Mouse (Mus musculus): ENCODE results near the gene Atp2a2. TPM values are rescaled to one million over a fixed set of nuclear protein-coding genes. Genes with fewer than 3 reads are reported as not detected.

Atp2a2 gene
- polyA plus RNA-seq, 1 experiment from 2014 or later = 37.8 TPM

DNA sequence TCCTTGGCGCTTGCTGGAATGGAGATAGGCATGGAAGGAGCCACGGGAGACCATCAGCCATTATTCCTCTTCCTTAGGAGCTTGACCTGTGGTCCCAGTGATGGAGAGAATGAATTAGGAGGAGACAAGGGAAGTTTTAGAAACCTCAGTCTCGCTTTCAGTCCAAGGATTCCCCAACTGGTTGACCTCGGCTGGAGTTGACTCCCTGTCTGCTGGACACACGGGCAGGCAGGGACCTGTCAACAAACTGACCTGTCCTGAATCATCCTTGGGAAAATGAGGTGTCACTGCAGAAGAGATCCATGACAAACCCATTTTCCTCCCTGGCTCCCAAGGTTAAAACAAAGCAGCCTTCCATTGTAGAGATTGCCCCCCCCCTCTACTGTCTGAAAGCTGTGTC is 14.9 kb upstream of the Atp2a2 start:
- Histone ChIP-seq H3K4me3 (replicated peaks) (no peak overlapping the region), H3K9ac (no peak overlapping the region), H3K4me1 (peaks cover 41% of the 10 kb centered on the region), H3K27ac (no peak overlapping the region), H3K4me2 (no peak overlapping the region), H3K36me3 (no peaks in the 10 kb centered on the region), H3K27me3 (no peaks in the 10 kb centered on the region), H3K9me3 (replicated peaks) (no peaks in the 10 kb centered on the region)
- WGBS = 71% methylated on average over 5 of the region's 5 CpGs
- no peak for ATAC-seq (replicated peaks; ENCODE audit: low FRiP score)

DNA sequence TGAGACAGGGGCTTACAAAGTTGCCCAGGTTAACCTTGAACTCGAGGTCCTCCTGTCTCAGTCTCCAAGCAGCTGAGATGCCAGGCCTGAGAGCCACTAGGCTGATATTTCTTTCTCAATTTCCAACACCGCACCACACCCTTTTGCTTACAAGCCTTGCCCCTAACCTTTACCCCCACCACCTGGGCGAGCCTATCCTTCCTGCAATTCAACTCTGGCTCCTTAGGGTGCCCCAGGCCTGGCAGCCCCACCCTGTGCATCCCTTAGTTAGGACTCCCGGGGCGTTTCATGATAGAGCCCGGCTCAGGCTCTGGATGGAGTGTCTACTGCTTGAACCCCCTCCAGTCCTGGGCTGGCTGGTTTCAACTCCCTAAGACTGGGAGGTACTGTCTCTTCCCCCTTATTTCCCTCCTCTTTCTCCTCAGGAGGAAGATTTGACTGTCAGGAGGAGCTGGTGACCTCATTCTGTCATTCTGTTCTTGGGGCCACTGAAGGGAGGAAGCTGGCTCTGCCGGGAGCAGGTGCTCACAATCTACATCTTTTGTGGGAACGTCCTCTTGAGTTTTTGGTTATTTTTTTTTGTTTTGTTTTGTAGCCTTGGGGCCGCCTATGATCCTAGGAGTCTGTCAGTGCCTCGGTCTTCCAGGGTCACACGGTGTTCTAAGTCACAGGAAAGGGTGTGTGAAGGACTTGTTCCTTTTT is 14.2 kb upstream of the Atp2a2 start:
- no peak overlapping the region for H3K9ac ChIP-seq
- no peak for ATAC-seq (replicated peaks; ENCODE audit: low FRiP score)
- no peak overlapping the region for H3K4me3 ChIP-seq (replicated peaks)
- no peak overlapping the region for H3K4me2 ChIP-seq
- peaks cover 46% of the 10 kb centered on the region for H3K4me1 ChIP-seq
- H3K27me3 ChIP-seq = no peaks in the 10 kb centered on the region
- H3K27ac ChIP-seq = no peak overlapping the region
- no peaks in the 10 kb centered on the region for H3K9me3 ChIP-seq (replicated peaks)
- WGBS = 78% methylated on average over 11 of the region's 11 CpGs
- no peaks in the 10 kb centered on the region for H3K36me3 ChIP-seq

DNA sequence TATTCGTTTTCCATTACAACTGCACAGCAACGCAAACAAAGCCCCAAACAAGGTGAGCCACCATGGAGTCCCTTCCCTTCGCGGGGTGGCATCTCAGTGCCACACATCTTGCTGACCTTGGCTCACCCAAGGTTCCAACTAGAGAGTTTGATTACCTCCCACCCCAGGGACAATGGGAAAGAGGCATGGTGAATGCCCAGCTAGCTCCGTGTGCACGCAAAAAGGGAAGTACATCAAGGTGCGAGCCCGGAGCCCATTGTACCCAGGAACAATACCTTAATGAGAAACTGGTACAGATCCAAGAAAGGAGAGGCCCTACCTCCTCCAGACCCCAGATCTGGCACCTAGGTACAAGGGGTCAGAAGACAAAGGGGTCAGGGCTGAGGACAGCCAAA is 12.1 kb upstream of the Atp2a2 start:
- Histone ChIP-seq H3K36me3 (no peaks in the 10 kb centered on the region), H3K9me3 (replicated peaks) (no peaks in the 10 kb centered on the region), H3K4me3 (replicated peaks) (no peak overlapping the region), H3K27ac (no peak overlapping the region), H3K4me2 (peak overlapping the region; percentile 36; the same call in 1 of the 2 replicates), H3K4me1 (peaks cover 52% of the 10 kb centered on the region), H3K27me3 (no peaks in the 10 kb centered on the region), H3K9ac (no peak overlapping the region)
- no peak for ATAC-seq (replicated peaks; ENCODE audit: low FRiP score)
- WGBS = 42% methylated on average over 8 of the region's 8 CpGs

DNA sequence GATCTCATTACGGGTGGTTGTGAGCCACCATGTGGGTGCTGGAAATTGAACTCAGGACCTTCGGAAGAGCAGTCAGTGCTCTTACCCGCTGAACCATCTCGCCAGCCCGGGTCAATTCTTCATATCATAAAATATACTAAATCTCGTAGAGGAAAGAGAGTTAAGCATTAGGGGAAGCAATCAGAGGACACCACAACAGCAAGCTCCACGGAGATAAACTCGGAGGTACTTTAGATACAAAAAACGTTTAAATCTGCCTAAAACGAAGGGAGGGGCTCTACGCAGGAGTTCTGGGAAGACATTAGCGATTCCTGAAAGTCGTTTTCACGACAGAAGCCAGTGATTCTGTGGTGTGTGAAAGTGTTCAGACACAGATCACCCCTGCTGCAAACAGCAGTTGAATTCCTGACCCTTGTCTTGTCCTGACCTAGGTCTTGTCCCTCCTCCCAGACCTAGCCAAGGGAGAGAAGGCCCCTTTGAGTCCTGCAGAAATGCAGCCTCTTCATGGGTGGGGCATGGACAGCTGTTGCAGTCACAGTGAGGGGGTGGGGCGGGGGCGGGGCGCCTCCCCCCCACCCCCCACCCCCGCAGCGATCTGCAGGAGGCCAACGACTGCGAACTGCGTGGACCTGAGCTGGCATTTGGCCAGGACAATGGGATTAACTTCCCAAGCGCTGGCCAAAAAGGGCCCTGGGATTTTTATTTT is 11.5 kb upstream of the Atp2a2 start:
- no peaks in the 10 kb centered on the region for H3K27me3 ChIP-seq
- peaks cover 49% of the 10 kb centered on the region for H3K4me1 ChIP-seq
- H3K9me3 ChIP-seq (replicated peaks) = no peaks in the 10 kb centered on the region
- no peak overlapping the region for H3K4me3 ChIP-seq (replicated peaks)
- 0 out of 2 replicates have a peak overlapping the region, but pooled peaks have one; percentile 18 for H3K27ac ChIP-seq
- peak overlapping the region; percentile 36; the same call in 1 of the 2 replicates for H3K4me2 ChIP-seq
- WGBS = 51% methylated on average over 22 of the region's 23 CpGs
- ATAC-seq (replicated peaks; ENCODE audit: low FRiP score) = no peak
- no peak overlapping the region for H3K9ac ChIP-seq
- no peaks in the 10 kb centered on the region for H3K36me3 ChIP-seq

DNA sequence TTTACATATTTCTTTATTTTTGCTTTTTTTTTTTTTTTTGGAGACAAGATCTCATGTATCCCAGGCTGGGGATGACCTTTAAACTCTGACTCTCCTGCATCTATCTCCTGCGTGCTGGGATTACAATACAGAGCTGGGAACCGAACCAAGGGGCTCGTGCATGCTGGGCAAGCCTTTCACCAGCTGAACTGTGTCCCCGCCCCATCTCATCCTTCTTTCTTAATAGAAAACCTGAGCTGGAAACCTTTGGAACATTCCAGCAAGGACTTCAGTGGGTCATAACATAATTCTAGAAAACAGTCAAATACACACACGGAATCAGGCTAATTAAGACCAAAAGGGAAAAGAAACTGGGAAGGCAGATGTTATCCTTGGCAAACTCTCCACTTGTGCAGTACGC is 10.0 kb upstream of the Atp2a2 start:
- ATAC-seq (replicated peaks; ENCODE audit: low FRiP score) = no peak
- Histone ChIP-seq H3K9me3 (replicated peaks) (0 out of 2 replicates have a peak, but pooled peaks cover 2% of the 10 kb centered on the region), H3K4me2 (no peak overlapping the region), H3K4me3 (replicated peaks) (no peak overlapping the region), H3K9ac (no peak overlapping the region), H3K4me1 (peaks cover 42% of the 10 kb centered on the region), H3K27ac (no peak overlapping the region), H3K36me3 (no peaks in the 10 kb centered on the region), H3K27me3 (no peaks in the 10 kb centered on the region)
- WGBS = 59% methylated on average over 6 of the region's 6 CpGs

DNA sequence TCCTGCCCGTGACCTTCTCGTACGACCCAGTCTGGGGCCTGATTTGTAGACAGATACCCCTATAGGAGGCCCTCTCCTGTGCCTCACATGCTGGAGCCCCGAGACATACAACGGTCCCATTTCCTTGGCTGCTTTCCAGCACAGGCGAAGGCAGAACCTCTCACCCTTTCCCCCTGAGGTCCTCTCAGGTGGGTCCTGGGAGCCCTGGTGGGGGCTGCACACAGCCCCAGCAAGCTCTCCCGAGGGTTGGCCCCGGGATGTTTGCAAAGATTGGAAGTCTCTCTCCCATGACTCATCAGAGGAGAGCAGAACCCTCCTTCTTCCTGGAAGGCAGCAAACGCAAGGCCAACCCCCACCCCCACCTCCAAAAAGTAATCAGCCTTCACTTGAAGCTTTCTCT is 9.4 kb upstream of the Atp2a2 start:
- no peak for ATAC-seq (replicated peaks; ENCODE audit: low FRiP score)
- H3K4me2 ChIP-seq = 0 out of 2 replicates have a peak overlapping the region, but pooled peaks have one; percentile 20
- no peaks in the 10 kb centered on the region for H3K36me3 ChIP-seq
- H3K9ac ChIP-seq = no peak overlapping the region
- no peaks in the 10 kb centered on the region for H3K27me3 ChIP-seq
- 33% methylated on average over 9 of the region's 9 CpGs for WGBS
- H3K9me3 ChIP-seq (replicated peaks) = 0 out of 2 replicates have a peak, but pooled peaks cover 2% of the 10 kb centered on the region
- peaks cover 42% of the 10 kb centered on the region for H3K4me1 ChIP-seq
- 0 out of 2 replicates have a peak overlapping the region, but pooled peaks have one; percentile 24 for H3K27ac ChIP-seq
- no peak overlapping the region for H3K4me3 ChIP-seq (replicated peaks)

DNA sequence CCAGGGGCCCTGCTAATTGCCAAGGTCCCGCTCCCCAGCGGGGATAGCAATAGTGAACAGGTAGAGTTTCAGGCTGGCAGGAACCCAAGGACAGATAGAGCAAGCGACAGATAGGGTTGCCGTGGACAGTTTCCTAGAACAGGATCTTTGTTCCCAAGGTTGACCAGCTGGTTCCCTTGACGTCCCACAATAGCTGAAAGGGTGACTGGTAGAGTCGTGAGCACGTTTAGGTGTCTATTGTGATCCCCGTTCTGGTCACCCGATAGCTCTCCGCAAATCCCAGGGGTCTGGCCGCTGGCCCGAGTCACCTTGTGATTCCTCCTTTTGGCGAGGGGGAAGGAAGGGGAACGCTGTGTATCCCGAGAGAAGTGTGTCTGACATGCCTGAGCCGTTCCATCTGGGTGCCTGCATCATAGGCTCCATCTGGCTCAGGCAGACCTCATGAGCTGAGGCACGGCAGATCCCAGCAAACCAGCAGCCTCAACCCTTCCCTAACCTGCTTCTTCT is 8.7 kb upstream of the Atp2a2 start:
- ATAC-seq (replicated peaks; ENCODE audit: low FRiP score) = peak; percentile 53; the same call in 1 of the 2 replicates
- Histone ChIP-seq H3K9ac (no peak overlapping the region), H3K27me3 (no peaks in the 10 kb centered on the region), H3K4me2 (peak overlapping the region; percentile 51), H3K4me3 (replicated peaks) (no peak overlapping the region; the same call in 1 of the 2 replicates), H3K36me3 (no peaks in the 10 kb centered on the region), H3K4me1 (peaks cover 42% of the 10 kb centered on the region), H3K9me3 (replicated peaks) (0 out of 2 replicates have a peak, but pooled peaks cover 2% of the 10 kb centered on the region), H3K27ac (peak overlapping the region; percentile 24; the same call in 1 of the 2 replicates)
- 31% methylated on average over 17 of the region's 17 CpGs for WGBS

DNA sequence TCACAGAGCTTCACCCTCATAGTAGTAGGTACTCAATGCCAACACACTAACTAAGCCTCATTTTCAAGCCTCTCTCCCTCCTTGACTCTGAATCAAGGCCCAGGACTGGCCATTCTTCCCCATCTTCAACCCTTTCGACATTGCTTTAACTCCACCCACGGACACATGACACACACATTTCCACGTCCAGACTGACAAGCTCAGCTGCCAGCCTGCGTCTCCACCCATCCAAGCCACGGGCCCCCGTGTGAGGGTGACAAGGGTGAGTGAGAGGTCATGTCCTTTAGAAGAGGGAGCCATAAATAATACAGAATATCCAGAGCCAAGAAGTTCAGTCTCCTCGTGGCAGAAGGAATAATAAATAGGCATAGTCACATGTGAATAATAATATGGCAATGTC is 7.6 kb upstream of the Atp2a2 start:
- H3K27me3 ChIP-seq = no peaks in the 10 kb centered on the region
- no peak overlapping the region for H3K27ac ChIP-seq
- H3K36me3 ChIP-seq = no peaks in the 10 kb centered on the region
- H3K9me3 ChIP-seq (replicated peaks) = 0 out of 2 replicates have a peak, but pooled peaks cover 2% of the 10 kb centered on the region
- ATAC-seq (replicated peaks; ENCODE audit: low FRiP score) = no peak
- 22% methylated on average over 7 of the region's 7 CpGs for WGBS
- H3K9ac ChIP-seq = no peak overlapping the region
- H3K4me2 ChIP-seq = no peak overlapping the region
- H3K4me1 ChIP-seq = peaks cover 42% of the 10 kb centered on the region
- no peak overlapping the region for H3K4me3 ChIP-seq (replicated peaks)

DNA sequence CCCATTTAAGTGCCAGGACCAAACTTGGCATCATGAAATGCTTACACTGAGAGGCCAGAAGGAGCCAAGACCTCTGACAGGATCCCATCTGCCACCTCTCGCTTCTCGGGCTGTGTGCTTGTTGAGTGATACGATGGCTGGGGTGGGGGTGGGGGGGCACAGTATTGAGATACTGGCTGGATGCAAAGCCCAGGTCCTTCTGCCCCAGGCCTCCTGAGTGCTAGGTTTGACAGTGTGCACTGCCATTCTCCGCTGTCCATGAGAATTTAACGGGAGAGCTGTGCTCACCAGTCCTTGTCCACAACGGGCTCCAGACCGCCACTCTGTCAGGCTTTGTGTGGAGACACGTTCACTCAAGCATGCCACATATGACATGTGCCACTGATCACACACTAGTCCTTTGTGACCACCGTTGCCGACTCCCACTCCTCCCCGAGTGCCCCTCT is 6.9 kb upstream of the Atp2a2 start:
- Histone ChIP-seq H3K9me3 (replicated peaks) (0 out of 2 replicates have a peak, but pooled peaks cover 2% of the 10 kb centered on the region), H3K4me3 (replicated peaks) (no peak overlapping the region), H3K27ac (no peak overlapping the region), H3K9ac (no peak overlapping the region), H3K27me3 (no peaks in the 10 kb centered on the region), H3K4me2 (no peak overlapping the region), H3K4me1 (peaks cover 34% of the 10 kb centered on the region), H3K36me3 (no peaks in the 10 kb centered on the region)
- peak; percentile 51; the same call in 1 of the 2 replicates for ATAC-seq (replicated peaks; ENCODE audit: low FRiP score)
- WGBS = 56% methylated on average over 11 of the region's 11 CpGs

DNA sequence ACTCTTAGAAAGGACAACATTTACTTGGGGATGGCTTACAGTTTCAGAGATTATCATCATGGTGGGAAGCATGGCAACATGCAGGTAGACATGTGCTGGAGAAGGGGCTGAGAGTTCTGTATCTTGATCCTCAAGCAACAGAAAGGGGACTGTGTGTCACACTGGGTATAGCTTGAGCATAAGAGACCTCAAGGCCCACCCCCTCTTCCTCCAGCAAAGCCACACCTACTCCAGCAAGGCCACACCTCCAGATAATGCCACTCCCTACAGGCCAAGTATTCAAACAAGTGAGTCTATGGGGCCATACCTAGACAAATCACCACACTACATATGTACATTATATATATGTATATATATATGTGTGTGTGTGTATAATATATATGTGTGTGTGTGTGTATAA is 5.4 kb upstream of the Atp2a2 start:
- Histone ChIP-seq H3K27me3 (no peaks in the 10 kb centered on the region), H3K4me3 (replicated peaks) (no peak overlapping the region), H3K36me3 (no peaks in the 10 kb centered on the region), H3K4me1 (peaks cover 40% of the 10 kb centered on the region), H3K4me2 (no peak overlapping the region), H3K27ac (no peak overlapping the region), H3K9me3 (replicated peaks) (0 out of 2 replicates have a peak, but pooled peaks cover 2% of the 10 kb centered on the region), H3K9ac (no peak overlapping the region)
- no peak for ATAC-seq (replicated peaks; ENCODE audit: low FRiP score)

DNA sequence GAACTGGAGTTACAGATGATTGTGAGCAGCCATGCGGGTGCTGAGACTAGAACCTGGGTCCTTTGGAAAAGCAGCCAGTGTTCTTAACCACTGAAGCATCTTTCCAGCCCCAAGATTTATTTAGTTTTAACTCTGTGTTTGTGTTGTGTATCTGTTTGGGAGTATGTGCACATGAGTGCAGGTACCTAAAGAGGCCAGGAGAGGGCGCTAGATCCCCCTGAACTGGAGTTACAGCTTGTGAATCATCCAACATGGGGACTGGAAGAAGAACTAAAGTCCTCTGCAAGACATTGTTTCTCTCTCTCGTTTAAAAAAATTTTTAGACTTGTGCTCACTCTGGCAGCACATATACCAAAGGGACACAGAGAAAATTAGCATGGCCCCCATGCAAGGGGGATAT is 4.4 kb upstream of the Atp2a2 start:
- Histone ChIP-seq H3K4me1 (peaks cover 37% of the 10 kb centered on the region), H3K27me3 (no peaks in the 10 kb centered on the region), H3K36me3 (no peaks in the 10 kb centered on the region), H3K4me2 (no peak overlapping the region), H3K9me3 (replicated peaks) (0 out of 2 replicates have a peak, but pooled peaks cover 2% of the 10 kb centered on the region), H3K4me3 (replicated peaks) (no peak overlapping the region), H3K27ac (no peak overlapping the region), H3K9ac (no peak overlapping the region)
- WGBS = 86% methylated on average over 3 of the region's 3 CpGs
- no peak for ATAC-seq (replicated peaks; ENCODE audit: low FRiP score)

DNA sequence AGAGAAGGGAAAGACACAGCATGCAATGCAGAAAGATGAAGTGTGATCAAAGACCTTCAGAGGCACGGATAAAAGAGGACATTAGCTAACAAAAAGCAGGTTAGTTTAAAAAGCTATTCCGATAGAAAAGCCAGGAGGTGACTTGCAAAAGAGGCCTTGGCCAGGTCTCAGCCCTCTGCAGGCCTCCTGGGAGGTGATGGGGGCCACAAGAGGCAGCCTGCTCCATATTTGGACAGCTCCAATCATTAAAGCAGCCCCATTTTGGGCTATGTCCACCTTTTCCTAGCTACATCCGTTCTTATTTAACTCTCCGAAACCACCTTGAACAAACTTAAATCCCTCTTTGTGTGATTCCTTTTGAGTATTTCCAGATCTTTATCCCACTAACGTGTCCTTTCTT is 3.5 kb upstream of the Atp2a2 start:
- no peaks in the 10 kb centered on the region for H3K36me3 ChIP-seq
- H3K4me1 ChIP-seq = peaks cover 28% of the 10 kb centered on the region
- H3K9me3 ChIP-seq (replicated peaks) = 0 out of 2 replicates have a peak, but pooled peaks cover 2% of the 10 kb centered on the region
- no peak overlapping the region for H3K9ac ChIP-seq
- WGBS = 85% methylated on average over 5 of the region's 5 CpGs
- no peaks in the 10 kb centered on the region for H3K27me3 ChIP-seq
- H3K4me3 ChIP-seq (replicated peaks) = no peak overlapping the region
- no peak overlapping the region for H3K27ac ChIP-seq
- no peak for ATAC-seq (replicated peaks; ENCODE audit: low FRiP score)
- no peak overlapping the region for H3K4me2 ChIP-seq

Data from kidney, embryonic 15.5 days (tissue).